Mouse (Mus musculus) ES-E14 (cell line): ENCODE results near the gene Ssc4d.

Experiments used
- CHD2 ChIP-seq: IDR thresholded peaks from 2 replicates; pipeline ENCODE4 v1.6.1; 2014; ENCODE audit warnings: mild to moderate bottlenecking, low read depth, low read length, inconsistent platforms
- HCFC1 ChIP-seq: IDR thresholded peaks from 2 replicates; pipeline ENCODE4 v1.6.1; 2012; ENCODE audit warnings: low read length, inconsistent platforms, borderline replicate concordance; ENCODE audit not compliant: insufficient read depth
- MAFK ChIP-seq: IDR thresholded peaks from 2 replicates; pipeline ENCODE4 v1.6.1; 2014; ENCODE audit warnings: mild to moderate bottlenecking, low read depth, low read length, inconsistent platforms; ENCODE audit not compliant: insufficient read depth
- ZC3H11A ChIP-seq: IDR thresholded peaks from 2 replicates; pipeline ENCODE4 v1.6.1; 2012; ENCODE audit warnings: low read depth, mild to moderate bottlenecking, inconsistent platforms, low read length, borderline replicate concordance
- ZNF384 ChIP-seq: IDR thresholded peaks from 2 replicates; pipeline ENCODE4 v1.6.1; 2012; ENCODE audit warnings: low read depth, low read length, inconsistent platforms

GRCm38 (mm10) chr5:135958367-135958766, 16.0 kb downstream of the Ssc4d start:
- TF ChIP-seq MAFK (no peak), ZNF384 (no peak), CHD2 (no peak), HCFC1 (no peak), ZC3H11A (no peak)
